Mouse (Mus musculus) neural tube, embryonic 15.5 days (tissue): ENCODE results near the gene Nlrp1b. TPM values are rescaled to one million over a fixed set of nuclear protein-coding genes. Genes with fewer than 3 reads are reported as not detected.

ENCODE experiments used
- ATAC-seq: fragments of 200-750 bp; cut with Nextera tagmentation; 2 replicates; pipeline ENCODE4 v1.8.0; 2017; ENCODE audit warnings: mild to moderate bottlenecking, moderate TSS enrichment, moderate library complexity; ENCODE audit not compliant: low FRiP score
- H3K27ac ChIP-seq: fragments of 300-500 bp; sonication (generic); replicated peaks from 2 replicates; pipeline ENCODE4 v1.5.1; 2015; ENCODE audit warnings: mild to moderate bottlenecking, inconsistent platforms
- H3K27me3 ChIP-seq: fragments of 300-500 bp; sonication (generic); replicated peaks from 2 replicates; pipeline ENCODE4 v1.6.1; 2015; ENCODE audit warnings: inconsistent platforms
- H3K36me3 ChIP-seq: fragments of 300-500 bp; sonication (generic); 2 replicates; pipeline ENCODE4 v1.6.1; 2015; ENCODE audit warnings: inconsistent platforms
- H3K4me1 ChIP-seq: fragments of 300-500 bp; sonication (generic); 2 replicates; pipeline ENCODE4 v1.6.1; 2015; ENCODE audit warnings: inconsistent platforms
- H3K4me2 ChIP-seq: fragments of 300-500 bp; sonication (generic); 2 replicates; pipeline ENCODE4 v1.6.1; 2015; ENCODE audit warnings: inconsistent platforms, mild to moderate bottlenecking, moderate library complexity
- H3K4me3 ChIP-seq: fragments of 300-500 bp; sonication (generic); replicated peaks from 2 replicates; pipeline ENCODE4 v1.5.1; 2015; ENCODE audit warnings: mild to moderate bottlenecking, inconsistent platforms
- H3K9ac ChIP-seq: fragments of 300-500 bp; sonication (generic); replicated peaks from 2 replicates; pipeline ENCODE4 v1.6.1; 2015; ENCODE audit warnings: mild to moderate bottlenecking, inconsistent platforms
- H3K9me3 ChIP-seq: fragments of 300-500 bp; sonication (generic); replicated peaks from 2 replicates; pipeline ENCODE4 v1.6.1; 2016; ENCODE audit warnings: inconsistent platforms
- WGBS: fragments of 180-500 bp; shearing (Covaris S2); methylation state at CpG from one replicate; pipeline ENCODE4 v1.1.7; 2015; ENCODE audit warnings: mixed read lengths; 5-methylcytosine and 5-hydroxymethylcytosine counted together
- polyA plus RNA-seq: library from polyadenylated mRNA; unstranded; fragments of >200 nt; fragmentation: Nextera tagmentation; extraction: Ambion mirVana; gene quantifications from 2 replicates; pipeline ENCODE4 v1.2.1, GENCODE M21; 2015

The Nlrp1b gene
- polyA plus RNA-seq, 1 experiment from 2014 or later: not detected

- H3K4me3 ChIP-seq: no peak overlapping the region
- H3K4me2 ChIP-seq: no peak overlapping the region
- no peaks in the 10 kb centered on the region for H3K4me1 ChIP-seq
- WGBS: 82% methylated on average over 2 of the region's 2 CpGs
- no peaks in the 10 kb centered on the region for H3K36me3 ChIP-seq
- H3K27ac ChIP-seq: no peak overlapping the region
- ATAC-seq: no peak
- H3K27me3 ChIP-seq: no peaks in the 10 kb centered on the region
- H3K9ac ChIP-seq: no peak overlapping the region
- H3K9me3 ChIP-seq: no peaks in the 10 kb centered on the region
These were observed 123.4 kb downstream of the Nlrp1b start for GRCm38 (mm10) chr11:71107128-71107527.

GRCm38 (mm10) chr11:71106261-71107021 is 124.1 kb downstream of the Nlrp1b start:
- Histone ChIP-seq H3K9ac (no peak overlapping the region), H3K36me3 (no peaks in the 10 kb centered on the region), H3K4me2 (no peak overlapping the region), H3K9me3 (no peaks in the 10 kb centered on the region), H3K4me3 (no peak overlapping the region), H3K27me3 (no peaks in the 10 kb centered on the region), H3K27ac (no peak overlapping the region), H3K4me1 (no peaks in the 10 kb centered on the region)
- no peak for ATAC-seq

- no peaks in the 10 kb centered on the region for H3K4me1 ChIP-seq
- H3K9ac ChIP-seq: no peak overlapping the region
- no peak overlapping the region for H3K4me3 ChIP-seq
- H3K27ac ChIP-seq: no peak overlapping the region
- no peaks in the 10 kb centered on the region for H3K36me3 ChIP-seq
- H3K9me3 ChIP-seq: no peaks in the 10 kb centered on the region
- no peak for ATAC-seq
- no peak overlapping the region for H3K4me2 ChIP-seq
- H3K27me3 ChIP-seq: no peaks in the 10 kb centered on the region
These were observed 126.6 kb downstream of the Nlrp1b start for GRCm38 (mm10) chr11:71103931-71104330.

Other genes with a start within 250 kb of the Nlrp1b start
- gene C1qbp, start 247.7 kb downstream of the Nlrp1b start, polyA plus RNA-seq: 180 and 217 TPM in 2 replicates
- 12.3 and 13.5 TPM in 2 replicates for gene Dhx33, start 226.3 kb downstream of the Nlrp1b start, polyA plus RNA-seq
- 29.8 and 34.2 TPM in 2 replicates for gene Mis12, start 211.1 kb downstream of the Nlrp1b start, polyA plus RNA-seq
- 27.9 and 31.1 TPM in 2 replicates for gene Derl2, start 210.9 kb downstream of the Nlrp1b start, polyA plus RNA-seq
- 567 and 742 TPM in 2 replicates for gene 6330403K07Rik, start 197.2 kb downstream of the Nlrp1b start, polyA plus RNA-seq
- 0.15 TPM in 1 of 2 replicates, not detected in the other for gene Nlrp1a, start 86.0 kb downstream of the Nlrp1b start, polyA plus RNA-seq